Mouse (Mus musculus) ES-E14 (cell line): ENCODE data around the gene Dpm3. TPM values are rescaled to one million over a fixed set of nuclear protein-coding genes. Genes with fewer than 3 reads are reported as not detected.

Source experiments
- DNase-seq: peaks from one replicate; pipeline ENCODE4 v3.0.0-alpha.2; 2013; ENCODE audit warnings: low read depth, low spot score
- H3K27ac ChIP-seq: 2 replicates; pipeline ENCODE4 v1.5.1; 2012; ENCODE audit warnings: low read depth, mild to moderate bottlenecking, low read length, moderate library complexity, mixed read lengths; ENCODE audit not compliant: poor library complexity, insufficient read depth, severe bottlenecking
- H3K36me3 ChIP-seq: 2 replicates; pipeline ENCODE4 v1.6.1; 2012; ENCODE audit warnings: mild to moderate bottlenecking, low read length, moderate library complexity, mixed read lengths; ENCODE audit not compliant: control insufficient read depth, poor library complexity, insufficient read depth, severe bottlenecking
- H3K4me1 ChIP-seq, 2 experiments: fragments of 150-350 bp in 1 of 2; sonication (generic) in 1 of 2; 2 replicates each; pipeline ENCODE4 v1.6.1; 2012; ENCODE audit warnings: low read length in 2 of 2, mild to moderate bottlenecking in 1 of 2, mixed read lengths in 1 of 2; ENCODE audit not compliant: control insufficient read depth in 2 of 2, insufficient read depth in 2 of 2, poor library complexity in 1 of 2
- H3K4me3 ChIP-seq, 2 experiments: fragments of 150-350 bp in 1 of 2; sonication (generic) in 1 of 2; 2 replicates each; pipeline ENCODE4 v1.5.1; 2012; ENCODE audit warnings: low read length in 2 of 2, low read depth in 1 of 2, mild to moderate bottlenecking in 1 of 2, mixed read lengths in 1 of 2; ENCODE audit not compliant: insufficient read depth in 1 of 2, poor library complexity in 1 of 2, severe bottlenecking in 1 of 2
- H3K9ac ChIP-seq: 2 replicates; pipeline ENCODE4 v1.6.1; 2012; ENCODE audit warnings: low read depth, mild to moderate bottlenecking, low read length, mixed read lengths; ENCODE audit not compliant: poor library complexity, insufficient read depth, severe bottlenecking
- H3K9me3 ChIP-seq: fragments of 150-350 bp; sonication (generic); 2 replicates; pipeline ENCODE4 v1.6.1; 2012; ENCODE audit warnings: low read depth, mild to moderate bottlenecking, low read length; ENCODE audit not compliant: control insufficient read depth, insufficient read depth
- CHD2 ChIP-seq: IDR thresholded peaks from 2 replicates; pipeline ENCODE4 v1.6.1; 2014; ENCODE audit warnings: mild to moderate bottlenecking, low read depth, low read length, inconsistent platforms
- HCFC1 ChIP-seq: IDR thresholded peaks from 2 replicates; pipeline ENCODE4 v1.6.1; 2012; ENCODE audit warnings: low read length, inconsistent platforms, borderline replicate concordance; ENCODE audit not compliant: insufficient read depth
- MAFK ChIP-seq: IDR thresholded peaks from 2 replicates; pipeline ENCODE4 v1.6.1; 2014; ENCODE audit warnings: mild to moderate bottlenecking, low read depth, low read length, inconsistent platforms; ENCODE audit not compliant: insufficient read depth
- ZC3H11A ChIP-seq: IDR thresholded peaks from 2 replicates; pipeline ENCODE4 v1.6.1; 2012; ENCODE audit warnings: low read depth, mild to moderate bottlenecking, inconsistent platforms, low read length, borderline replicate concordance
- ZNF384 ChIP-seq: IDR thresholded peaks from 2 replicates; pipeline ENCODE4 v1.6.1; 2012; ENCODE audit warnings: low read depth, low read length, inconsistent platforms
- in situ Hi-C, 2 experiments: fragments of 600-800 bp; cut with MboI; formaldehyde crosslinking; loops; one replicate each; pipeline ENCODE4 v1.15.1; 2025; ENCODE audit warnings: low sequenced_read_pairs in 2 of 2, inconsistent platforms in 1 of 2; ENCODE audit not compliant: unreplicated experiment in 2 of 2
- total RNA-seq: library from RNA; depleted of rRNA; stranded (reverse); fragments of 300-350 nt; gene quantifications from 2 replicates; pipeline ENCODE4 v1.2.3, GENCODE M21; 2012

Dpm3 gene
- total RNA-seq, 1 experiment: 207 TPM

GRCm38 (mm10) chr3:89244158-89244981 lies 14.8 kb upstream of the Dpm3 start:
- TF ChIP-seq MAFK (no peak), ZNF384 (no peak), ZC3H11A (no peak), CHD2 (no peak), HCFC1 (no peak)
- H3K27ac ChIP-seq: no peak overlapping the region
- H3K4me3 ChIP-seq: peak overlapping the region; percentile 62 to 63
- no peak for DNase-seq
- peak overlapping the region; percentile 17; the same call in 1 of the 2 replicates for H3K9ac ChIP-seq
- in situ Hi-C loops: no loop called here
- H3K9me3 ChIP-seq: no peaks in the 10 kb centered on the region
- H3K36me3 ChIP-seq: peaks cover 10% of the 10 kb centered on the region; the same call in 1 of the 2 replicates
- H3K4me1 ChIP-seq: peaks cover 3 to 17% of the 10 kb centered on the region in 2 experiments; a peak in 3 of 4 replicates

- DNase-seq: no peak
- H3K4me1 ChIP-seq: peaks cover 3 to 17% of the 10 kb centered on the region in 2 experiments; a peak in 3 of 4 replicates
- no peak overlapping the region for H3K27ac ChIP-seq
Observed at GRCm38 (mm10) chr3:89244982-89245687, 14.0 kb upstream of the Dpm3 start.

GRCm38 (mm10) chr3:89245688-89246171 lies 13.4 kb upstream of the Dpm3 start, which contains the start of gene Krtcap2:
TSS of gene Krtcap2 (plus strand) at chr3:89245966.
- in situ Hi-C loops: no loop called here
- H3K27ac ChIP-seq: 0 out of 2 replicates have a peak within 1 kb of the TSS, but pooled peaks have one; percentile 4
- TF ChIP-seq ZC3H11A: no peak
- TF ChIP-seq HCFC1: no peak
- TF ChIP-seq CHD2: no peak
- TF ChIP-seq ZNF384: no peak
- no peak for TF ChIP-seq MAFK
- H3K4me3 ChIP-seq: peak within 1 kb of the TSS; percentile 74 to 100
- H3K36me3 ChIP-seq: peaks cover 15% of the 10 kb centered on the region; the same call in 1 of the 2 replicates
- no peaks in the 10 kb centered on the region for H3K9me3 ChIP-seq
- no peak for DNase-seq
- peak within 1 kb of the TSS; percentile 81 for H3K9ac ChIP-seq
- peaks cover 5 to 20% of the 10 kb centered on the region in 2 experiments; a peak in 3 of 4 replicates for H3K4me1 ChIP-seq

More at GRCm38 (mm10) chr3:89244982-89245687, 14.0 kb upstream of the Dpm3 start:
- in situ Hi-C loops: no loop called here
- TF ChIP-seq ZNF384 (no peak), HCFC1 (no peak), ZC3H11A (no peak), MAFK (no peak), CHD2 (no peak)
- H3K4me3 ChIP-seq: peak overlapping the region; percentile 63 to 65
- peaks cover 15% of the 10 kb centered on the region; the same call in 1 of the 2 replicates for H3K36me3 ChIP-seq
- no peaks in the 10 kb centered on the region for H3K9me3 ChIP-seq
- H3K9ac ChIP-seq: peak overlapping the region; percentile 49; the same call in 1 of the 2 replicates

GRCm38 (mm10) chr3:89246261-89247100 lies 12.7 kb upstream of the Dpm3 start, which contains the start of gene Trim46:
TSS of gene Trim46 (minus strand) at chr3:89246309.
- Histone ChIP-seq H3K36me3 (peaks cover 15% of the 10 kb centered on the region; the same call in 1 of the 2 replicates), H3K9me3 (no peaks in the 10 kb centered on the region), H3K4me1 (peaks cover 5 to 26% of the 10 kb centered on the region in 2 experiments; a peak in 3 of 4 replicates), H3K4me3 (peak within 1 kb of the TSS; percentile 74 to 100), H3K9ac (peak within 1 kb of the TSS; percentile 81), H3K27ac (0 out of 2 replicates have a peak within 1 kb of the TSS, but pooled peaks have one; percentile 4)
- in situ Hi-C loops: no loop called here
- TF ChIP-seq MAFK: no peak
- TF ChIP-seq HCFC1: peak; percentile 13; the same call in 1 of the 2 replicates
- TF ChIP-seq ZC3H11A: 0 out of 2 replicates have a peak, but pooled peaks have one; percentile 21
- DNase-seq: peak; percentile 88
